Mouse (Mus musculus) ES-Bruce4 (cell line): ENCODE measurements around the gene Snd1. TPM values are rescaled to one million over a fixed set of nuclear protein-coding genes. Genes with fewer than 3 reads are reported as not detected.

Experiments used
- H3K27ac ChIP-seq: 2 replicates; pipeline ENCODE4 v1.5.1; 2012; ENCODE audit warnings: low read length, inconsistent platforms; ENCODE audit not compliant: insufficient read depth
- H3K27me3 ChIP-seq: 2 replicates; pipeline ENCODE4 v1.6.1; 2012; ENCODE audit warnings: mild to moderate bottlenecking, low read length, inconsistent platforms; ENCODE audit not compliant: control insufficient read depth, poor library complexity, insufficient read depth, severe bottlenecking
- H3K36me3 ChIP-seq: 2 replicates; pipeline ENCODE4 v1.6.1; 2012; ENCODE audit warnings: inconsistent platforms, mild to moderate bottlenecking, low read length, moderate library complexity; ENCODE audit not compliant: control insufficient read depth, poor library complexity, insufficient read depth, severe bottlenecking
- H3K4me1 ChIP-seq: one replicate; pipeline ENCODE4 v1.8.1; 2011; ENCODE audit warnings: low read length; ENCODE audit not compliant: control insufficient read depth, insufficient read depth
- H3K4me3 ChIP-seq: 2 replicates; pipeline ENCODE4 v1.5.1; 2011; ENCODE audit warnings: low read depth, mild to moderate bottlenecking, low read length
- H3K9ac ChIP-seq: 2 replicates; pipeline ENCODE4 v1.6.1; 2012; ENCODE audit warnings: low read depth, mild to moderate bottlenecking, inconsistent platforms; ENCODE audit not compliant: poor library complexity, severe bottlenecking
- H3K9me3 ChIP-seq: replicated peaks from 2 replicates; pipeline ENCODE4 v1.6.1; 2012; ENCODE audit warnings: mild to moderate bottlenecking, low read length, inconsistent platforms; ENCODE audit not compliant: control insufficient read depth, poor library complexity, insufficient read depth, severe bottlenecking
- CTCF ChIP-seq: IDR thresholded peaks from one replicate; pipeline ENCODE4 v1.8.1; 2011; ENCODE audit warnings: low read depth, low read length
- EP300 ChIP-seq: IDR thresholded peaks from 2 replicates; pipeline ENCODE4 v1.6.1; 2011; ENCODE audit warnings: low read depth, low read length; ENCODE audit not compliant: insufficient read depth
- POLR2A ChIP-seq: IDR thresholded peaks from one replicate; pipeline ENCODE4 v1.8.1; 2011; ENCODE audit warnings: low read length; ENCODE audit not compliant: insufficient read depth
- polyA plus RNA-seq: library from polyadenylated mRNA; stranded (reverse); fragments of >200 nt; gene quantifications from 2 replicates; pipeline ENCODE4 v1.2.4, GENCODE M21; 2011; ENCODE audit warnings: low read depth; ENCODE audit not compliant: missing spikeins, insufficient read depth, insufficient read length

The Snd1 gene
- polyA plus RNA-seq, 1 experiment: 155 TPM

DNA sequence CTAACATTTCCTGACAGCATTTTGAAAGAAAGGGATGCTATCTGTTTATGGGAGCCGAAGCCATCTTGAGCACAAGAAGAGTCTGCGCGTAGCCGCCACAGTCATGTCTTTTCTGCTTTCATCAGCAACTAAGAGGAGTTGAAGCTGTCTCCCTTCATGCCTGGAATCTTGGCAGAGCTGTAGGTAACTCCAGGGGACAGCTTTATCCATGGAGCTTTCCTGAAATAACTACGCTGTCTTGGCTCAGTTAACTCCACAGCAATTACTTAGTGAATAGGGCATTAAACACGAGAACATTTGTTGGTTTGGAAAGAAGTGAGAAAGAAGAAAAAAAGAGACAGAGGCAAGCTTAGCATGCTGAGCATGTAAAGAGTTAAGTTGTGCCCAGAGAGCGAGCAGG, 27.0 kb upstream of the Snd1 start:
- Histone ChIP-seq H3K4me3 (no peak overlapping the region), H3K4me1 (no peaks in the 10 kb centered on the region), H3K27me3 (peaks cover 1% of the 10 kb centered on the region; the same call in 1 of the 2 replicates), H3K36me3 (no peaks in the 10 kb centered on the region), H3K9me3 (no peaks in the 10 kb centered on the region), H3K9ac (no peak overlapping the region), H3K27ac (no peak overlapping the region)
- no peak for TF ChIP-seq CTCF
- TF ChIP-seq POLR2A: no peak
- no peak for TF ChIP-seq EP300

GRCm38 (mm10) chr6:28449253-28449652, 25.7 kb upstream of the Snd1 start, which contains the start of gene Pax4:
Pax4 (minus strand) TSS chr6:28449353.
- Histone ChIP-seq H3K4me3 (no peak within 1 kb of the TSS), H3K9ac (no peak within 1 kb of the TSS), H3K4me1 (no peaks in the 10 kb centered on the region), H3K36me3 (no peaks in the 10 kb centered on the region), H3K9me3 (no peaks in the 10 kb centered on the region), H3K27ac (no peak within 1 kb of the TSS), H3K27me3 (peaks cover 1% of the 10 kb centered on the region; the same call in 1 of the 2 replicates)
- TF ChIP-seq POLR2A (no peak), EP300 (no peak), CTCF (no peak)

- no peak overlapping the region for H3K4me3 ChIP-seq
- no peaks in the 10 kb centered on the region for H3K9me3 ChIP-seq
- H3K27ac ChIP-seq: no peak overlapping the region
- H3K4me1 ChIP-seq: no peaks in the 10 kb centered on the region
- TF ChIP-seq CTCF (peak; percentile 1), EP300 (no peak)
- no peak overlapping the region for H3K9ac ChIP-seq
- H3K36me3 ChIP-seq: no peaks in the 10 kb centered on the region
- H3K27me3 ChIP-seq: peaks cover 1% of the 10 kb centered on the region; the same call in 1 of the 2 replicates
Observed at GRCm38 (mm10) chr6:28450481-28450880, 24.5 kb upstream of the Snd1 start.

DNA sequence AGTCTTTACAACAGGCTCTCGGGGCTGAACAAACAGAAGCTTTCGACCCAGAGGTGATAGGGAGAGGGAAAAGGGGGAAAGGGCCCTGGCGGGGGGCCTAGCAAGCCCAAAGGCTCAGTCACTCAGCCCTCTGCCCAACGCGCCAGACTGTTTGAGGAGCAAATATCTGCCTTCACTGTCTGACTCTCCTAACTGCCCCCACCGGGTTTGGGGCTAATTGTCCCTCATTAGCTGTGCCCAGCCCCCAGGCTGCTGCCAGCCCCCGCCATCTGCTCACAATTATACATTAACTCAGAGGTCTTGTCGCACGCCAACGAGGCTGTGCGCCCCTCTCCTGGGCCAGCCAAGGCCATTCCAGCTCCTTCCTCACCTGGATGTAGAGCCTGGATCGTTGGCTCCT, 24.0 kb upstream of the Snd1 start:
- H3K27me3 ChIP-seq: peaks cover 1% of the 10 kb centered on the region; the same call in 1 of the 2 replicates

GRCm38 (mm10) chr6:28459221-28459668, 15.7 kb upstream of the Snd1 start:
- H3K4me3 ChIP-seq: no peak overlapping the region
- no peak for TF ChIP-seq POLR2A
- TF ChIP-seq EP300: no peak
- no peak for TF ChIP-seq CTCF

More for the DNA sequence above, 24.0 kb upstream of the Snd1 start:
- H3K9me3 ChIP-seq: no peaks in the 10 kb centered on the region
- H3K9ac ChIP-seq: no peak overlapping the region
- H3K36me3 ChIP-seq: no peaks in the 10 kb centered on the region
- no peaks in the 10 kb centered on the region for H3K4me1 ChIP-seq
- no peak overlapping the region for H3K27ac ChIP-seq
- H3K4me3 ChIP-seq: peak overlapping the region; percentile 16
- no peak for TF ChIP-seq CTCF
- TF ChIP-seq POLR2A: no peak

DNA sequence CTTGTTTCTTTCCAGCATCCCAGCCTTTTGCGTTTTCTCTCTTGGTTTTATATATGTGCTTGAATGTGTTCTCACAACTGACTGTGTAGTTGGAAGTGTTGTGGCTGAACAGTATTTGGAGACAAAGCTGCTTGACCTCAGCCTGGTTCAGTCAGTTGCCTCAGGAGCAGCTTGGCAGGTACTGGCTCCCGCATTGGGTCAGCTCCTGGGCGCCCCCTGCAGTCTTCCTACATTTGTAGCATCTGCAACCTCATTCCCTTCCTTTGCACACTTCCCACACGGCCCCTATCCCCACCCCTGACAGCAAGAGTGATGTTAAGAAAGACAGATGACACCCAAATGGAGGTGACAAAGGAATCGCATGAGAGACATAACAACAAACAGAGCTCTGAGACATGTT, 14.4 kb upstream of the Snd1 start:
- Histone ChIP-seq H3K27me3 (no peaks in the 10 kb centered on the region; the same call in 1 of the 2 replicates), H3K27ac (no peak overlapping the region), H3K4me1 (no peaks in the 10 kb centered on the region), H3K36me3 (no peaks in the 10 kb centered on the region), H3K4me3 (no peak overlapping the region), H3K9ac (no peak overlapping the region), H3K9me3 (no peaks in the 10 kb centered on the region)
- TF ChIP-seq POLR2A (no peak), EP300 (no peak), CTCF (peak; percentile 80)

More at GRCm38 (mm10) chr6:28459221-28459668, 15.7 kb upstream of the Snd1 start:
- no peaks in the 10 kb centered on the region for H3K36me3 ChIP-seq
- no peaks in the 10 kb centered on the region for H3K4me1 ChIP-seq
- H3K9me3 ChIP-seq: no peaks in the 10 kb centered on the region
- H3K27ac ChIP-seq: no peak overlapping the region
- no peak overlapping the region for H3K9ac ChIP-seq
- H3K27me3 ChIP-seq: no peaks in the 10 kb centered on the region; the same call in 1 of the 2 replicates
